Mouse (Mus musculus) liver, adult 2 months (tissue): ENCODE measurements around the gene Dock3. TPM values are rescaled to one million over a fixed set of nuclear protein-coding genes. Genes with fewer than 3 reads are reported as not detected.

Source experiments
- DNase-seq: peaks from one replicate; pipeline ENCODE4 v3.0.0-alpha.2; 2011; ENCODE audit warnings: low read depth, low spot score; ENCODE audit errors: extremely low read depth
- H3K27ac ChIP-seq: fragments of 200-500 bp; replicated peaks from 2 replicates; pipeline ENCODE4 v1.5.1; 2012; ENCODE audit warnings: low read depth, mild to moderate bottlenecking, control low read depth, inconsistent platforms, low read length; ENCODE audit not compliant: insufficient read depth
- H3K27me3 ChIP-seq: fragments of 200-500 bp; 2 replicates; pipeline ENCODE4 v1.6.1; 2012; ENCODE audit warnings: mild to moderate bottlenecking, moderate library complexity, low read length, inconsistent platforms; ENCODE audit not compliant: control insufficient read depth, insufficient read depth
- H3K36me3 ChIP-seq: fragments of 200-500 bp; 2 replicates; pipeline ENCODE4 v1.6.1; 2012; ENCODE audit warnings: low read length, inconsistent platforms; ENCODE audit not compliant: control insufficient read depth, insufficient read depth
- H3K4me1 ChIP-seq: fragments of 200-500 bp; 2 replicates; pipeline ENCODE4 v1.6.1; 2011; ENCODE audit warnings: low read length; ENCODE audit not compliant: control insufficient read depth, insufficient read depth
- H3K4me3 ChIP-seq: fragments of 200-500 bp; 2 replicates; pipeline ENCODE4 v1.5.1; 2011; ENCODE audit warnings: low read depth, mild to moderate bottlenecking, control low read depth, low read length, moderate library complexity; ENCODE audit not compliant: insufficient read depth
- H3K79me2 ChIP-seq: fragments of 200-500 bp; 2 replicates; pipeline ENCODE4 v1.6.1; 2012; ENCODE audit warnings: inconsistent platforms, mild to moderate bottlenecking, low read length, moderate library complexity; ENCODE audit not compliant: control insufficient read depth, insufficient read depth
- H3K9ac ChIP-seq: fragments of 200-500 bp; 2 replicates; pipeline ENCODE4 v1.6.1; 2012; ENCODE audit warnings: low read depth, mild to moderate bottlenecking, control low read depth, inconsistent platforms, low read length
- CTCF ChIP-seq: fragments of 200-500 bp; IDR thresholded peaks from 2 replicates; pipeline ENCODE4 v1.5.1; 2011; ENCODE audit warnings: low read depth, low read length, control low read depth
- POLR2A ChIP-seq: fragments of 200-500 bp; IDR thresholded peaks from 2 replicates; pipeline ENCODE4 v1.6.1; 2011; ENCODE audit warnings: low read length, control low read depth; ENCODE audit not compliant: insufficient read depth; ENCODE audit errors: extremely low read depth
- WGBS: fragments of 180-500 bp; shearing (Covaris S2); methylation state at CpG from one replicate; pipeline ENCODE4 v1.1.7; 2018; 5-methylcytosine and 5-hydroxymethylcytosine counted together
- polyA plus RNA-seq: library from polyadenylated mRNA; depleted of rRNA; stranded (reverse); fragments of >200 nt; gene quantifications from 2 replicates; pipeline ENCODE4 v1.2.3, GENCODE M21; 2012
- total RNA-seq: library from RNA; depleted of rRNA; stranded (reverse); fragments of >200 nt; gene quantifications from 2 replicates; pipeline ENCODE4 v1.2.3, GENCODE M21; 2014

Dock3 gene
- total and polyA plus RNA-seq, 2 experiments: not detected

GRCm38 (mm10) chr9:106898901-106899300 is 332.8 kb downstream of the Dock3 start:
- TF ChIP-seq CTCF (no peak), POLR2A (no peak)
- H3K4me1 ChIP-seq: no peaks in the 10 kb centered on the region
- 88% methylated on average over 1 of the region's 1 CpGs for whole genome bisulfite sequencing
- no peak overlapping the region for H3K4me3 ChIP-seq
- no peak overlapping the region for H3K27ac ChIP-seq
- DNase-seq: no peak
- no peaks in the 10 kb centered on the region for H3K27me3 ChIP-seq
- H3K79me2 ChIP-seq: no peaks in the 10 kb centered on the region
- no peak overlapping the region for H3K9ac ChIP-seq
- H3K36me3 ChIP-seq: no peaks in the 10 kb centered on the region

DNA sequence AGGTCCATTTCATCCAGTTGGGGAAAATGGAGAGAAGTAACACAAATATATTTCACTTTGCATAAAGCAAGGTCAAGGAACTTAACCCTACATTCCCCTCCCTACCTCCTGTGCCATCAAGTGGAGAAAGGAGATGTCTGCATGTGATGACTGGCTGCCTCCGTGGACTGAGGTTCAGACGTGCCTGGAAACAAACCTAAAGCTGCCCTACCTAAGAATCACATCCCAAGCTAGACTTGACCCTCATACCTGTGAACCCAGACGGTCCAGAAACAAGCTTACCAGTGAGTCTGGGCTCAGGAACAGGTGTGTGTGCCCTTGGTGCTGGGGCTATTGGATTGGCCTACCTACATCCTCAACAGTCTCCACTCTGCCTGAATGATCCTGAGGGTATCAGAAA is 338.4 kb downstream of the Dock3 start:
- Histone ChIP-seq H3K4me1 (peaks cover 19% of the 10 kb centered on the region), H3K79me2 (peaks cover 6% of the 10 kb centered on the region; the same call in 1 of the 2 replicates), H3K36me3 (peaks cover 20% of the 10 kb centered on the region), H3K27me3 (no peaks in the 10 kb centered on the region), H3K9ac (no peak overlapping the region), H3K27ac (no peak overlapping the region), H3K4me3 (no peak overlapping the region)
- 73% methylated on average over 3 of the region's 3 CpGs for WGBS
- DNase-seq: no peak
- TF ChIP-seq CTCF (no peak), POLR2A (no peak)

GRCm38 (mm10) chr9:106892552-106892875 is 339.2 kb downstream of the Dock3 start:
- 0% methylated on average over 9 of the region's 9 CpGs for WGBS
- Histone ChIP-seq H3K9ac (peak overlapping the region; percentile 74), H3K27me3 (no peaks in the 10 kb centered on the region), H3K4me3 (peak overlapping the region; percentile 72), H3K79me2 (peaks cover 6% of the 10 kb centered on the region; the same call in 1 of the 2 replicates), H3K27ac (peak overlapping the region; percentile 89), H3K36me3 (peaks cover 24% of the 10 kb centered on the region), H3K4me1 (peaks cover 22% of the 10 kb centered on the region)
- DNase-seq: no peak
- TF ChIP-seq POLR2A (no peak), CTCF (no peak)

- Histone ChIP-seq H3K9ac (peak within 1 kb of the TSS; percentile 95), H3K4me3 (peak within 1 kb of the TSS; percentile 89), H3K4me1 (peaks cover 24% of the 10 kb centered on the region), H3K79me2 (peaks cover 6% of the 10 kb centered on the region; the same call in 1 of the 2 replicates), H3K36me3 (peaks cover 24% of the 10 kb centered on the region), H3K27ac (peak within 1 kb of the TSS; percentile 89), H3K27me3 (no peaks in the 10 kb centered on the region)
- DNase-seq: peak; percentile 95
- WGBS: under 1% methylated on average over 59 of the region's 59 CpGs
- TF ChIP-seq CTCF (no peak), POLR2A (peak; percentile 98)
These were observed 339.7 kb downstream of the Dock3 start, which contains the start of gene Manf for GRCm38 (mm10) chr9:106891829-106892551. TSS of gene Manf (minus strand) at chr9:106891979.

DNA sequence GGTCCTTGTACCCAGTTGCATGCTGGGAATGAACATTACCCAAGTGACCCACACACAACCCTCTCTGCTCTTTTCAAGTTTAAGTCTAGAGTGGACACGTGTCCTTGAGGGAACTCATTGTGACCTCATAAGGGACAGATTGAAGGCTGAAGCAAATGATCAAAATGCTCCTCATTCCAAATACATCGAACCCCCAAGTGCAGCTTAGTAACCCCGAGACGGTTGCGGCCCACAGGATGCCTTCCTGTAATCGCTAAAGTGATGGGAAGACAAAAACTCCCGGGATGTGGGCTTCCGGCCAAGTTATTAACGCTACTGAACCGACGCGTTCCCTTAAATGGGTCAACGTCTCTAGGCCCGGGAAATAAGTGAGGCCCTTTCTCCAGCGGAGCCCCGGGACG is 340.4 kb downstream of the Dock3 start:
- Histone ChIP-seq H3K27me3 (no peaks in the 10 kb centered on the region), H3K9ac (peak overlapping the region; percentile 95), H3K79me2 (peaks cover 6% of the 10 kb centered on the region; the same call in 1 of the 2 replicates), H3K36me3 (peaks cover 24% of the 10 kb centered on the region), H3K27ac (peak overlapping the region; percentile 85), H3K4me3 (peak overlapping the region; percentile 89), H3K4me1 (peaks cover 24% of the 10 kb centered on the region)
- TF ChIP-seq CTCF (no peak), POLR2A (no peak)
- WGBS: under 1% methylated on average over 17 of the region's 17 CpGs
- DNase-seq: peak; percentile 36
